Mouse (Mus musculus) heart, embryonic 11.5 days (tissue): ENCODE results near the gene Lamc2. TPM values are rescaled to one million over a fixed set of nuclear protein-coding genes. Genes with fewer than 3 reads are reported as not detected.

Experiments
- ATAC-seq: fragments of 200-750 bp; cut with Nextera tagmentation; replicated peaks from 2 replicates; pipeline ENCODE4 v1.8.0; 2017; ENCODE audit warnings: moderate library complexity; ENCODE audit not compliant: insufficient number of reproducible peaks, low FRiP score, low TSS enrichment
- H3K27ac ChIP-seq: fragments of 300-500 bp; sonication (generic); 2 replicates; pipeline ENCODE4 v1.5.1; 2014; ENCODE audit warnings: mild to moderate bottlenecking, low read depth, low read length
- H3K27me3 ChIP-seq: fragments of 300-500 bp; sonication (generic); 2 replicates; pipeline ENCODE4 v1.6.1; 2014; ENCODE audit warnings: mild to moderate bottlenecking, low read length, mixed read lengths; ENCODE audit not compliant: control insufficient read depth, insufficient read depth
- H3K36me3 ChIP-seq: fragments of 300-500 bp; sonication (generic); 2 replicates; pipeline ENCODE4 v1.6.1; 2014; ENCODE audit warnings: mild to moderate bottlenecking, low read length, moderate library complexity, mixed read lengths; ENCODE audit not compliant: control insufficient read depth, insufficient read depth
- H3K4me1 ChIP-seq: fragments of 300-500 bp; sonication (generic); 2 replicates; pipeline ENCODE4 v1.6.1; 2014; ENCODE audit warnings: low read length; ENCODE audit not compliant: control insufficient read depth, insufficient read depth
- H3K4me2 ChIP-seq: fragments of 300-500 bp; sonication (generic); 2 replicates; pipeline ENCODE4 v1.6.1; 2014; ENCODE audit warnings: mild to moderate bottlenecking, moderate library complexity
- H3K4me3 ChIP-seq: fragments of 300-500 bp; sonication (generic); 2 replicates; pipeline ENCODE4 v1.5.1; 2014; ENCODE audit warnings: low read depth, low read length
- H3K9ac ChIP-seq: fragments of 300-500 bp; sonication (generic); 2 replicates; pipeline ENCODE4 v1.6.1; 2014; ENCODE audit warnings: mild to moderate bottlenecking, low read depth, low read length, moderate library complexity
- H3K9me3 ChIP-seq: fragments of 300-500 bp; sonication (generic); replicated peaks from 2 replicates; pipeline ENCODE4 v1.6.1; 2016; ENCODE audit warnings: low read length; ENCODE audit not compliant: control insufficient read depth
- WGBS: fragments of 180-500 bp; shearing (Covaris S2); extraction: QIAGEN DNeasy Blood & Tissue Kit; methylation state at CpG from one replicate; pipeline ENCODE4 v1.1.7; 2014; ENCODE audit not compliant: insufficient replicate concordance; 5-methylcytosine and 5-hydroxymethylcytosine counted together
- polyA plus RNA-seq: library from polyadenylated mRNA; unstranded; fragments of >200 nt; fragmentation: Nextera tagmentation; extraction: Ambion mirVana; gene quantifications from 2 replicates; pipeline ENCODE4 v1.2.1, GENCODE M21; 2014

Lamc2 gene
- polyA plus RNA-seq, 1 experiment from 2014 or later: 3.4 TPM

GRCm38 (mm10) chr1:153093172-153093571, 93.1 kb downstream of the Lamc2 start:
- no peak overlapping the region for H3K4me3 ChIP-seq
- H3K9ac ChIP-seq: no peak overlapping the region
- H3K4me2 ChIP-seq: no peak overlapping the region
- peaks cover 7% of the 10 kb centered on the region; the same call in 1 of the 2 replicates for H3K27me3 ChIP-seq
- H3K9me3 ChIP-seq: no peaks in the 10 kb centered on the region
- H3K4me1 ChIP-seq: peaks cover 11% of the 10 kb centered on the region
- H3K36me3 ChIP-seq: no peaks in the 10 kb centered on the region
- WGBS: 63% methylated on average over 5 of the region's 5 CpGs
- no peak overlapping the region for H3K27ac ChIP-seq
- ATAC-seq: no peak

GRCm38 (mm10) chr1:153092237-153092975, 93.8 kb downstream of the Lamc2 start:
- Histone ChIP-seq H3K27ac (no peak overlapping the region), H3K9ac (no peak overlapping the region), H3K4me2 (peak overlapping the region; percentile 5; the same call in 1 of the 2 replicates), H3K4me1 (peaks cover 11% of the 10 kb centered on the region; the same call in 1 of the 2 replicates), H3K4me3 (no peak overlapping the region), H3K9me3 (no peaks in the 10 kb centered on the region), H3K27me3 (peaks cover 7% of the 10 kb centered on the region; the same call in 1 of the 2 replicates), H3K36me3 (no peaks in the 10 kb centered on the region)
- WGBS: 43% methylated on average over 5 of the region's 5 CpGs
- no peak for ATAC-seq

DNA sequence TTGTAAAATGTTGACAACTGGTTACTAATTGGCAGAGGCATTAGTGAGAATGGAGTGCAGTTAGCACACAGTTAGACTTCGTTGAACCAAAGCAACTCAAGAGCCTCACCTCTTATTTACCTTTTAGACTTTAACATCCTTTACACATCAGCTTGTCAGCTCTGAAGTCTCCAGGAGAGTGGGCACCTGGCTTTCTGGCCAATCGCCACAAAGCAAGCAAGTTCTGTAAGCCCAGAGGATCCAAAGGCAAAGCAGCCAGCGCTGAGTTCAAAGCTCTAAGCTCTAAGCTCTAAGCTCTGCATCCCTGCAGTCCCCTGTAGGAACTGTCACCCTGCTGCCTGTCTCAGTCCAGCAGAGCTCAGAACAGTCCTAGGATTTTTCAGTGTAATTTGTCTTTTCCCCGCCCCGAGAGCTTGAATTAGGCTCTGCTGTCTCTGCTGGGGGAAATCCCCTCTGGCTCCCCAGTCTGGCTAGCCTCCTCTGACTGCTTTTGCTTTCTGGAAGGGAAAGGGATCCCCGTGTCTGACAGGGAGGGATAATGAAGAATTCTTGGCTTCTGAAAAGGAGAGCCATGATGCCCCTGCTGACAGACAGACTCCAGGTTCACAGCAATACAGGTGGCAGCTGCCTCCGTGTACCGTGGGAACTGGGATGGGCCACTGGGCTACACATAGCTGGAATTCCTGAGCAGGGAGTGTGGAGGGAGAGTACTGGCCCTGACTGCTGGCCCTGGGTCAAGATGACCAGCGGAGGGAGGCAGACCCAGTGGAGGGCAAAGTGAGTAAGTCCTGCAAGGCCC, 94.6 kb downstream of the Lamc2 start:
- no peak overlapping the region for H3K9ac ChIP-seq
- H3K4me3 ChIP-seq: no peak overlapping the region
- H3K9me3 ChIP-seq: no peaks in the 10 kb centered on the region
- no peak; the same call in 1 of the 2 replicates for ATAC-seq
- no peak overlapping the region for H3K27ac ChIP-seq
- peaks cover 11% of the 10 kb centered on the region; the same call in 1 of the 2 replicates for H3K4me1 ChIP-seq
- peak overlapping the region; percentile 5; the same call in 1 of the 2 replicates for H3K4me2 ChIP-seq
- H3K36me3 ChIP-seq: no peaks in the 10 kb centered on the region
- H3K27me3 ChIP-seq: peaks cover 7% of the 10 kb centered on the region; the same call in 1 of the 2 replicates
- 22% methylated on average over 9 of the region's 9 CpGs for WGBS

GRCm38 (mm10) chr1:153090807-153091206, 95.4 kb downstream of the Lamc2 start:
- ATAC-seq: no peak

GRCm38 (mm10) chr1:153090081-153090480, 96.2 kb downstream of the Lamc2 start:
- H3K4me1 ChIP-seq: peaks cover 6% of the 10 kb centered on the region; the same call in 1 of the 2 replicates
- ATAC-seq: no peak
- 67% methylated on average over 2 of the region's 2 CpGs for WGBS
- H3K27me3 ChIP-seq: peaks cover 7% of the 10 kb centered on the region; the same call in 1 of the 2 replicates
- no peak overlapping the region for H3K4me2 ChIP-seq
- no peaks in the 10 kb centered on the region for H3K36me3 ChIP-seq
- H3K27ac ChIP-seq: no peak overlapping the region
- no peaks in the 10 kb centered on the region for H3K9me3 ChIP-seq
- H3K9ac ChIP-seq: no peak overlapping the region
- no peak overlapping the region for H3K4me3 ChIP-seq

More at GRCm38 (mm10) chr1:153090807-153091206, 95.4 kb downstream of the Lamc2 start:
- Histone ChIP-seq H3K27me3 (peaks cover 7% of the 10 kb centered on the region; the same call in 1 of the 2 replicates), H3K36me3 (no peaks in the 10 kb centered on the region), H3K9ac (no peak overlapping the region), H3K27ac (no peak overlapping the region), H3K9me3 (no peaks in the 10 kb centered on the region), H3K4me3 (no peak overlapping the region), H3K4me2 (no peak overlapping the region), H3K4me1 (peaks cover 6% of the 10 kb centered on the region; the same call in 1 of the 2 replicates)
- 56% methylated on average over 4 of the region's 4 CpGs for WGBS

- 64% methylated on average over 5 of the region's 5 CpGs for WGBS
- Histone ChIP-seq H3K9me3 (no peaks in the 10 kb centered on the region), H3K27ac (no peak overlapping the region), H3K4me2 (no peak overlapping the region), H3K4me3 (no peak overlapping the region), H3K27me3 (0 out of 2 replicates have a peak, but pooled peaks cover 3% of the 10 kb centered on the region), H3K4me1 (peaks cover 3% of the 10 kb centered on the region; the same call in 1 of the 2 replicates), H3K9ac (no peak overlapping the region), H3K36me3 (no peaks in the 10 kb centered on the region)
- ATAC-seq: no peak
These were observed 98.5 kb downstream of the Lamc2 start for GRCm38 (mm10) chr1:153087771-153088170.

- H3K9ac ChIP-seq: no peak overlapping the region
- 68% methylated on average over 5 of the region's 5 CpGs for WGBS
- no peak for ATAC-seq
These were observed 101.0 kb downstream of the Lamc2 start for GRCm38 (mm10) chr1:153085198-153085597.

DNA sequence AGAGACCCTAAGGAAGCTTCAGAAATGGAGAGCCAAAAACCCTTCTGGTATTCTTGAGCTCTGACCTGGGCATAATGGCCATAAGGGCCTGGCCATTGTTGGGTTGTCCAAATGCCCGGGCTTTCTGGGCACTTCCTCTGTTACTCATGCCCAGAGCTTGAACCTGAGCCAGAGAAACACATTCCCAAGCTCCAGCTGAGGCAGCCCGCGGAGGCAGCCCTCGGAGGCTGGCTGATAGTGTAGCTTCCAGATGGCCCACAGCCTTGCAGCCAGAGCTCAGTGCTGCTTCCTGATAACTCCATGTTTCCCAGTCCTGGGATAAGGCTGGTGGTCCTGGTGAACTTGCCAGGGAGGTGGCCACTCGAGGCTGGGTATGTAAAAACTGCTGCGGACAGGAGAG, 102.1 kb downstream of the Lamc2 start:
- ATAC-seq: no peak
- H3K4me1 ChIP-seq: 0 out of 2 replicates have a peak, but pooled peaks cover 3% of the 10 kb centered on the region
- no peak overlapping the region for H3K4me3 ChIP-seq
- no peak overlapping the region for H3K27ac ChIP-seq
- H3K36me3 ChIP-seq: no peaks in the 10 kb centered on the region
- no peak overlapping the region for H3K9ac ChIP-seq
- WGBS: 21% methylated on average over 6 of the region's 6 CpGs
- H3K9me3 ChIP-seq: no peaks in the 10 kb centered on the region
- no peaks in the 10 kb centered on the region for H3K27me3 ChIP-seq
- no peak overlapping the region for H3K4me2 ChIP-seq

More at GRCm38 (mm10) chr1:153085198-153085597, 101.0 kb downstream of the Lamc2 start:
- Histone ChIP-seq H3K36me3 (no peaks in the 10 kb centered on the region), H3K27me3 (no peaks in the 10 kb centered on the region), H3K9me3 (no peaks in the 10 kb centered on the region), H3K4me3 (no peak overlapping the region), H3K4me2 (no peak overlapping the region), H3K4me1 (0 out of 2 replicates have a peak, but pooled peaks cover 3% of the 10 kb centered on the region), H3K27ac (no peak overlapping the region)
